Mouse (Mus musculus) spleen, adult 2 months (tissue): ENCODE results near the gene Grid2. TPM values are rescaled to one million over a fixed set of nuclear protein-coding genes. Genes with fewer than 3 reads are reported as not detected.

Source experiments
- DNase-seq, 2 experiments: peaks; one replicate each; pipeline versions ENCODE4 v3.0.0 to v3.0.0-alpha.2; 2012 to 2021; ENCODE audit warnings: low spot score in 2 of 2, low read depth in 1 of 2
- H3K27ac ChIP-seq: fragments of 200-500 bp; 2 replicates; pipeline ENCODE4 v1.5.1; 2012; ENCODE audit warnings: low read length, inconsistent platforms; ENCODE audit not compliant: insufficient read depth
- H3K27me3 ChIP-seq: fragments of 200-500 bp; 2 replicates; pipeline ENCODE4 v1.6.1; 2012; ENCODE audit warnings: mild to moderate bottlenecking, moderate library complexity, low read length, inconsistent platforms; ENCODE audit not compliant: control insufficient read depth, insufficient read depth
- H3K36me3 ChIP-seq: fragments of 200-500 bp; 2 replicates; pipeline ENCODE4 v1.6.1; 2012; ENCODE audit warnings: mild to moderate bottlenecking, low read length, inconsistent platforms; ENCODE audit not compliant: control insufficient read depth, insufficient read depth
- H3K4me1 ChIP-seq: fragments of 200-500 bp; 2 replicates; pipeline ENCODE4 v1.6.1; 2011; ENCODE audit warnings: inconsistent platforms; ENCODE audit not compliant: control insufficient read depth, insufficient read depth, insufficient read length
- H3K4me3 ChIP-seq: fragments of 200-500 bp; 2 replicates; pipeline ENCODE4 v1.5.1; 2011; ENCODE audit warnings: mild to moderate bottlenecking, inconsistent platforms; ENCODE audit not compliant: insufficient read depth, insufficient read length; ENCODE audit errors: extremely low read depth
- CTCF ChIP-seq: fragments of 200-500 bp; IDR thresholded peaks from 2 replicates; pipeline ENCODE4 v1.5.1; 2011; ENCODE audit warnings: mild to moderate bottlenecking, inconsistent platforms; ENCODE audit not compliant: insufficient read depth, insufficient read length, insufficient replicate concordance; ENCODE audit errors: extremely low read depth
- POLR2A ChIP-seq: fragments of 200-500 bp; IDR thresholded peaks from 2 replicates; pipeline ENCODE4 v1.6.1; 2011; ENCODE audit warnings: low read depth, low read length, inconsistent platforms
- WGBS: fragments of 180-500 bp; shearing (Covaris S2); methylation state at CpG from one replicate; pipeline ENCODE4 v1.1.7; 2018; 5-methylcytosine and 5-hydroxymethylcytosine counted together
- polyA plus RNA-seq: library from polyadenylated mRNA; depleted of rRNA; stranded (reverse); fragments of >200 nt; gene quantifications from 2 replicates; pipeline ENCODE4 v1.2.3, GENCODE M21; 2012

The Grid2 gene
- polyA plus RNA-seq, 1 experiment, result 0.07 TPM

- no peaks in the 10 kb centered on the region for H3K27me3 ChIP-seq
- WGBS, result 71% methylated on average over 1 of the region's 1 CpGs
- no peak overlapping the region for H3K4me3 ChIP-seq
- DNase-seq, result no peak
- no peak overlapping the region for H3K27ac ChIP-seq
- H3K36me3 ChIP-seq, result no peaks in the 10 kb centered on the region
- no peaks in the 10 kb centered on the region for H3K4me1 ChIP-seq
- TF ChIP-seq CTCF, result no peak
- no peak for TF ChIP-seq POLR2A
Measured at GRCm38 (mm10) chr6:63284419-63284818, 28.7 kb downstream of the Grid2 start.

GRCm38 (mm10) chr6:63342438-63343004 lies 86.8 kb downstream of the Grid2 start:
- no peak overlapping the region for H3K27ac ChIP-seq
- DNase-seq, result no peak
- 86% methylated on average over 3 of the region's 3 CpGs for WGBS
- no peak overlapping the region for H3K4me3 ChIP-seq
- TF ChIP-seq POLR2A (no peak), CTCF (no peak)
- H3K27me3 ChIP-seq, result no peaks in the 10 kb centered on the region
- H3K4me1 ChIP-seq, result no peaks in the 10 kb centered on the region
- no peaks in the 10 kb centered on the region for H3K36me3 ChIP-seq

DNA sequence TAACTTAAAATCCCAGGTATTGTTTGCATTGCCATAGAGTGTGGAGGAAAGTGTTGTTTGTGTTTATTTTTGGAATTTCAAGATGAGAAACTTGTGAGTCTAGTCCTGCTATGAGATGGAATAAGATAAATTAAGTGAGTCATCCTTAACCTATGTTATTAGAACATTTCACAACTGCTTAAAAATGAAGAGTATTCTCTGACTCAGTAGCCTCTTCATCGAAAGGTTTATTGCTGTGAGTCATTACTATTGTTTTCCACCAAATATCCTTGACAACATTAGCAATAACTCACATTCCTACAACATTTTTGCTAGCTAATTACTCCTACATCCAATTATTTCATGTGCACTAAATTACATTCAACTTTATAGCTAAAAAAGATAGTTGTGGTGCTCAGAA lies 91.3 kb downstream of the Grid2 start:
- Histone ChIP-seq H3K27me3 (no peaks in the 10 kb centered on the region), H3K36me3 (no peaks in the 10 kb centered on the region), H3K4me3 (no peak overlapping the region), H3K4me1 (no peaks in the 10 kb centered on the region), H3K27ac (no peak overlapping the region)
- 76% methylated on average over 1 of the region's 1 CpGs for WGBS
- DNase-seq, result no peak
- TF ChIP-seq CTCF (no peak), POLR2A (no peak)

DNA sequence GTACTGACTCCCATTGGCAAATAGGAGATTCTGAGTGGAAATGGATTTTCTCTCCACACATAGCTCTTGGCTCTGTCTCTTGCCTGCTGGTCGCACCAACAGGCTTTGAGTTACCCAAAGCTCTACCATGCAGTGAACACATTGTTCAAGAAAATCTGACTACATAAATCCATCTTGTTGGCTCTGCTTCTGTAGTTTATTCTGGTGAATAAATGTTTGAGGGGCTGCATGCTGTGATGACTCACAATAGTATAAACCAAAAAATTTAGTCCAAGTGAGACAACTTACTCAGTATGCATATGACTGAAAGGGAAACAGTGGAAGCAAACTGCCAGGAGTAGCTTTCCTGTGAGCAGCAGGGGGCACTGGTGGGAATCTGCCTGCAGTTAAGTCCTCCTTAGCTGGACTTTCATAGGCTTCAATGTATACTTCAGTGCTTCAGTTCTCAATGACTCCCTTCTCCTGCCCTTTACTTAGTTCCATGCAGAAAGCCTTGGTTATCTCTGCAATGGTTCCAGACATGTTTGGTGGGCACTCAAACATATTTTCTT lies 125.5 kb downstream of the Grid2 start:
- no peaks in the 10 kb centered on the region for H3K4me1 ChIP-seq
- TF ChIP-seq CTCF, result no peak
- no peak for TF ChIP-seq POLR2A
- no peaks in the 10 kb centered on the region for H3K36me3 ChIP-seq
- 72% methylated on average over 1 of the region's 1 CpGs for WGBS
- no peak overlapping the region for H3K27ac ChIP-seq
- H3K4me3 ChIP-seq, result no peak overlapping the region
- DNase-seq, result no peak
- no peaks in the 10 kb centered on the region for H3K27me3 ChIP-seq

DNA sequence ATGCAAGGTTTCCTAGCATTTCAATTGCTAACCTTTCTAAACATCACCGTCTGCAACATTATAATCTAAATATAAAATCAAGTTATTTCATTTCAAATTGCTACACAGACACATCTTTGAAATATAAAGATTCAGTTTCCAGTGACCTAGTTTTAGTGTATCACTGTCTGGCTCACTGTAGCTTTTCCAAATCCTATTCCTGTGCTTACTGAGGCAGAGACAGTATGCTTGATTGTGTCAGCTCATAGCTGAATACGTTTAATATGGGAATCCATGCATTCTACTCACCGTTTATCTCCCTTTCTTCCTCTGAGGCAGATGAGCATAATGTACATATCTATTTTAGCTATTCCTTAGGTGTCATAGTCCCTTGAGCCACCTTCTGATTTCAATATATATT lies 146.0 kb downstream of the Grid2 start:
- H3K4me1 ChIP-seq, result no peaks in the 10 kb centered on the region
- no peak for DNase-seq
- H3K27me3 ChIP-seq, result no peaks in the 10 kb centered on the region
- H3K36me3 ChIP-seq, result no peaks in the 10 kb centered on the region
- 77% methylated on average over 3 of the region's 3 CpGs for WGBS
- TF ChIP-seq POLR2A (no peak), CTCF (no peak)
- no peak overlapping the region for H3K27ac ChIP-seq
- H3K4me3 ChIP-seq, result no peak overlapping the region

- Histone ChIP-seq H3K27me3 (no peaks in the 10 kb centered on the region), H3K4me1 (no peaks in the 10 kb centered on the region), H3K36me3 (no peaks in the 10 kb centered on the region), H3K27ac (no peak overlapping the region), H3K4me3 (no peak overlapping the region)
- TF ChIP-seq CTCF, result no peak
- TF ChIP-seq POLR2A, result no peak
- DNase-seq, result no peak
- 84% methylated on average over 1 of the region's 1 CpGs for WGBS
Measured at GRCm38 (mm10) chr6:63417534-63417933, 161.9 kb downstream of the Grid2 start.

GRCm38 (mm10) chr6:63432751-63433150 lies 177.1 kb downstream of the Grid2 start:
- DNase-seq, result no peak
- WGBS, result 84% methylated on average over 2 of the region's 2 CpGs
- H3K36me3 ChIP-seq, result no peaks in the 10 kb centered on the region
- no peaks in the 10 kb centered on the region for H3K4me1 ChIP-seq
- H3K27ac ChIP-seq, result no peak overlapping the region
- H3K27me3 ChIP-seq, result no peaks in the 10 kb centered on the region
- no peak overlapping the region for H3K4me3 ChIP-seq
- TF ChIP-seq CTCF (no peak), POLR2A (no peak)
